Mouse (Mus musculus): ENCODE measurements at regions not wholly inside any gene's neighbourhood (a gene's known extent, or its start where the extent isn't known, plus 50 kb on each side); places are given as distances from the start of the nearest gene placed in this dataset.

GRCm38 (mm10) chr3:80025795-80026194 lies 141.5 kb downstream of the Fam198b start:
- no peak overlapping the region for H3K9ac ChIP-seq (ENCODE audit: low read depth, low read length)
- H3K4me3 ChIP-seq (ENCODE audit: low read depth, low read length) = no peak overlapping the region
- no peak overlapping the region for H3K4me2 ChIP-seq (ENCODE audit: low read depth, low read length)
- H3K4me1 ChIP-seq (ENCODE audit: control insufficient read depth, low read depth, low read length) = no peaks in the 10 kb centered on the region
- H3K27ac ChIP-seq (ENCODE audit: low read length) = no peak overlapping the region
- 67% methylated on average over 1 of the region's 1 CpGs for WGBS (ENCODE audit: insufficient replicate concordance)
- H3K36me3 ChIP-seq (ENCODE audit: control insufficient read depth, insufficient read depth) = no peaks in the 10 kb centered on the region
- no peaks in the 10 kb centered on the region for H3K27me3 ChIP-seq (ENCODE audit: control insufficient read depth, insufficient read depth, low read depth, low read length)
- no peak for ATAC-seq (ENCODE audit: low read depth)
- no peaks in the 10 kb centered on the region for H3K9me3 ChIP-seq (replicated peaks; ENCODE audit: control insufficient read depth, low read length)

DNA sequence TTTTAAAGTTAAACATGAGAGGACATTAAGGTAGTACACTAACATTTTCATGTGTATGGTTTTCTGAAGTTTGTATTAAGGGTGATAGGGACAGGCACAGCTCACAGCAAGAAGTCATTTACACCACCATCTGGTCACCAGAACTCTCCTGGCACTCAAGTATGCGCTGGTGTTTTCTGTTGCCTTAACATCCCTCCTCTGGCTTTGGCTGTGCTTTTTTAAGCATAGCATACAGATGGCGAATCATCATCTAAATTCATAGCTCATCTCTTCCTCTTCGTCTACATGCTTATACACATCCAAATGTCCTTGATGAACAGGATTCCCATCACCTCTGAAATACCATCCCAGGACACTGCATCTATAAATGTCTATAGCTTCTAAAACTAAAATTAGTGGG lies 148.7 kb downstream of the Fam198b start:
- H3K4me1 ChIP-seq (ENCODE audit: control insufficient read depth, low read depth, low read length) = no peaks in the 10 kb centered on the region
- H3K27me3 ChIP-seq (ENCODE audit: control insufficient read depth, insufficient read depth, low read depth, low read length) = no peaks in the 10 kb centered on the region
- H3K36me3 ChIP-seq (ENCODE audit: control insufficient read depth, insufficient read depth) = no peaks in the 10 kb centered on the region
- no peak overlapping the region for H3K9ac ChIP-seq (ENCODE audit: low read depth, low read length)
- no peak overlapping the region for H3K4me3 ChIP-seq (ENCODE audit: low read depth, low read length)
- H3K27ac ChIP-seq (ENCODE audit: low read length) = no peak overlapping the region
- 60% methylated on average over 3 of the region's 3 CpGs for WGBS (ENCODE audit: insufficient replicate concordance)
- no peak overlapping the region for H3K4me2 ChIP-seq (ENCODE audit: low read depth, low read length)
- ATAC-seq (ENCODE audit: low read depth) = no peak
- no peaks in the 10 kb centered on the region for H3K9me3 ChIP-seq (replicated peaks; ENCODE audit: control insufficient read depth, low read length)

DNA sequence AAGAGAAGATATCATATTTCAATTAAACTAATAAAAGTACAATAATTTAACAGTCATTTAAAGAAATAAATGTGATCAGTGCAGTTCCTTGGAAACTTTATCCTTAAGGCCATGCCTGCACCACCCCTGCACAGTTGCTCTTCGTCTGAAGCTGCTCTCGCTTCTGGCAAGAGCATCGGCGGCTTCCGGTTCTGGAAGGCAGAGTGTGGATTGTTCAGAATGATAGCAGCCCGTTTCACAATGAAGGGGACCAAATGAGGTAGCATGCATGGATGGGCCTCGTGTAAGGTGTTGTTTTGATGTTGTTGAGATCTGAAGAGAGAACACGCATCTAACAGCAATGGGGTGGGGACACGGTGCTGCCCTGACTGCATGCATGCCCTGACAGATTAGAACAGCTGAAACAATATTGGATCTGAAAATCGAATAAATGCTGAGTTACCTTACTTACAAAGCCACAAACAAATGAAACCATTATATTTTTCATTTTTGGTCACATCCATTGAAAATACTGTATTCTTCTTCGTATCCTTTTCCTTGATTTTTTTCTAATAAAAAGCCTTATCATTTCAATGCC lies 154.3 kb downstream of the Fam198b start:
- H3K27ac ChIP-seq (ENCODE audit: low read length) = no peak overlapping the region
- no peaks in the 10 kb centered on the region for H3K9me3 ChIP-seq (replicated peaks; ENCODE audit: control insufficient read depth, low read length)
- no peaks in the 10 kb centered on the region for H3K4me1 ChIP-seq (ENCODE audit: control insufficient read depth, low read depth, low read length)
- H3K36me3 ChIP-seq (ENCODE audit: control insufficient read depth, insufficient read depth) = no peaks in the 10 kb centered on the region
- no peak overlapping the region for H3K4me3 ChIP-seq (ENCODE audit: low read depth, low read length)
- no peaks in the 10 kb centered on the region for H3K27me3 ChIP-seq (ENCODE audit: control insufficient read depth, insufficient read depth, low read depth, low read length)
- no peak overlapping the region for H3K4me2 ChIP-seq (ENCODE audit: low read depth, low read length)
- no peak for ATAC-seq (ENCODE audit: low read depth)
- WGBS (ENCODE audit: insufficient replicate concordance) = 57% methylated on average over 11 of the region's 11 CpGs
- no peak overlapping the region for H3K9ac ChIP-seq (ENCODE audit: low read depth, low read length)

DNA sequence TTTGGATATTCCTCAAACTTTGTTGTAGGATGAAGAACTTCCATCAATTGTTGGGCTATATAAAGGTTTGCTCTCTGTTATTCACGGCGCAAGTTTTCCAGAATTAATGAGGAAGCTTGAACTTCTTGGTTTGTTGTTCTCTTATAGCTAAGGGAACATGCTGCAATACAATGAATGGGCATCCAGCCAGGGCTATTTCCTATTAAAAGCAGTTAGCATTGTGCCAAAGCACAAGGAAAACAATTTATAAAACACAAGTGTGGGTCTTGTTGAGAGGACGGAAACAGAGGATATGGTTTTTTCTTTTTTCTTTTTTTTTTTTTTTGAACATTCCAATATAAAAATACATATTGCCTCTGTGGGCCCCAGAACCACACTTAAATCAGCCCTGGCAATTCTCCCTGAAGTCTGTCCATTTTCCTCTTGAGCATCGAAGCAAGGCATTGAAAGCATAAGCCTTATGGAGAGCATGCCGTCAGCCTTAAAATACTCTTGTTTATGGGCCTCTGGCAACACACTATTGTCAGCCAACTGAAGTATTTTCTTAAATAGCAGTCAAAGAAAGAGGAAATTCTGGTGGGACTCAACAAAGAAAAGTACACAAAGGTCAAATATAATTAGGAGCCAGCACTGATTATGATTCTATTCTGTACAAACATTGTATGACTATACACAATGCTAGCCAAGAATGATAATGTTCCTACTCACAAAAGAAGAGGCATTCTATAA lies 158.6 kb downstream of the Fam198b start:
- 65% methylated on average over 5 of the region's 5 CpGs for WGBS (ENCODE audit: insufficient replicate concordance)
- Histone ChIP-seq H3K27me3 (ENCODE audit: control insufficient read depth, insufficient read depth, low read depth, low read length) (no peaks in the 10 kb centered on the region), H3K4me2 (ENCODE audit: low read depth, low read length) (no peak overlapping the region), H3K27ac (ENCODE audit: low read length) (no peak overlapping the region), H3K4me1 (ENCODE audit: control insufficient read depth, low read depth, low read length) (no peaks in the 10 kb centered on the region), H3K4me3 (ENCODE audit: low read depth, low read length) (no peak overlapping the region), H3K36me3 (ENCODE audit: control insufficient read depth, insufficient read depth) (no peaks in the 10 kb centered on the region), H3K9ac (ENCODE audit: low read depth, low read length) (no peak overlapping the region), H3K9me3 (replicated peaks; ENCODE audit: control insufficient read depth, low read length) (no peaks in the 10 kb centered on the region)
- no peak for ATAC-seq (ENCODE audit: low read depth)

DNA sequence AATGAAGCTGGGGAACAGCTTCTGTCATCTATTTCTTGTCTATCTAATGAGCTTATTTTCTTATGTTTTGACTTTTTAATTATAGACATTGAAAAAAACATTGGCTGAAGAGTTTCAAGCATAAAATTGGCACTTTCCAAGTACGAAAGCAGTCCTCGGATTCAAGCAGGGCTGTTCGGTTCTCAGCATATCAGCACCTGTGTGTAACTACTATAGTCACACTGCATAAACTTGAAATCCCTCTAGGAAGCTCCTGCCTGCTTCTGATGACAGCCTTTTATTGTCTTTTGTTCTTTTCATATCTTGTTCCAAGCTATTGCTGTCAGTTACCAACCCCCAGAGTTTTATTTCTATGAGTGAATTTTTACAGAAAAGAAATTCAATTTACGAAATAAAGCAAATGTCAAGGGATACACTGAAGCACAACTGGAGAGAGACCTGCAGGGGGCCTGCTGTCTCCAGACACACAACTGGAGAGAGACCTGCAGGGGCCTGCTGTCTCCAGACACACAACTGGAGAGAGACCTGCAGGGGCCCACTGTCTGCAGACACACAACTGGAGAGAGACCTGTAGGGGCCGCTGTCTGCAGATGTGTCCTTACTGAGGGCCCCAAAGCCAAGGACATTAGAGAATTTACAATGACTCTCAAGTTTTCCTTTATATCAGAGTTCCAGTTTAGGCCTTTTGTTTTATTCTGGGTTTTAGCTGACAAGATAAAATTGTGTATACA lies 165.3 kb downstream of the Fam198b start:
- H3K4me2 ChIP-seq (ENCODE audit: low read depth, low read length) = no peak overlapping the region
- H3K27ac ChIP-seq (ENCODE audit: low read length) = no peak overlapping the region
- no peaks in the 10 kb centered on the region for H3K4me1 ChIP-seq (ENCODE audit: control insufficient read depth, low read depth, low read length)
- no peak overlapping the region for H3K9ac ChIP-seq (ENCODE audit: low read depth, low read length)
- no peak overlapping the region for H3K4me3 ChIP-seq (ENCODE audit: low read depth, low read length)
- H3K27me3 ChIP-seq (ENCODE audit: control insufficient read depth, insufficient read depth, low read depth, low read length) = no peaks in the 10 kb centered on the region
- 73% methylated on average over 5 of the region's 5 CpGs for WGBS (ENCODE audit: insufficient replicate concordance)
- no peaks in the 10 kb centered on the region for H3K36me3 ChIP-seq (ENCODE audit: control insufficient read depth, insufficient read depth)
- ATAC-seq (ENCODE audit: low read depth) = no peak
- no peaks in the 10 kb centered on the region for H3K9me3 ChIP-seq (replicated peaks; ENCODE audit: control insufficient read depth, low read length)

- Histone ChIP-seq H3K9me3 (replicated peaks; ENCODE audit: control insufficient read depth, low read length) (no peaks in the 10 kb centered on the region), H3K4me2 (ENCODE audit: low read depth, low read length) (no peak overlapping the region), H3K4me1 (ENCODE audit: control insufficient read depth, low read depth, low read length) (no peaks in the 10 kb centered on the region), H3K36me3 (ENCODE audit: control insufficient read depth, insufficient read depth) (no peaks in the 10 kb centered on the region), H3K27ac (ENCODE audit: low read length) (no peak overlapping the region), H3K4me3 (ENCODE audit: low read depth, low read length) (no peak overlapping the region), H3K9ac (ENCODE audit: low read depth, low read length) (no peak overlapping the region), H3K27me3 (ENCODE audit: control insufficient read depth, insufficient read depth, low read depth, low read length) (no peaks in the 10 kb centered on the region)
- 46% methylated on average over 4 of the region's 4 CpGs for WGBS (ENCODE audit: insufficient replicate concordance)
- ATAC-seq (ENCODE audit: low read depth) = no peak
Measured at GRCm38 (mm10) chr3:80050920-80051319, 166.6 kb downstream of the Fam198b start.

DNA sequence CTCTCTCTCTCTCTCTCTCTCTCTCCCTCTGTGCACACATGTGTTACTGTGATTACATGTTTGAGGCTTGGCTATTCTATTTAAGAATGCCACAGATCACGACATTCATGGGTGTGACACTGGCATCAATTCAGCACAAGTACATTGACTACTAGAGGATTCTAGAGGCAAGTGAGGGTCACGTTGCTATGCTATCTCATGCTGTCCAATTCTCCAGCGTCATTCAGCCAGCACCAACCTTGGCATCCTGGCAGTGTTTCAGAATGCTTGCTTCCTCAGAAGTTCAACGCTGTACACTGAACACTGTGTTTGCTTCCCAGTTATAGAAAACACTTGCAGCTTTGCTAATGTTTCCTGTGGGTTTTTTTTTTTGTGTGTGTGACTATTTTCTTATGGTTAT lies 167.6 kb downstream of the Fam198b start:
- H3K4me3 ChIP-seq (ENCODE audit: low read depth, low read length) = no peak overlapping the region
- no peak for ATAC-seq (ENCODE audit: low read depth)
- no peaks in the 10 kb centered on the region for H3K9me3 ChIP-seq (replicated peaks; ENCODE audit: control insufficient read depth, low read length)
- no peak overlapping the region for H3K27ac ChIP-seq (ENCODE audit: low read length)
- H3K27me3 ChIP-seq (ENCODE audit: control insufficient read depth, insufficient read depth, low read depth, low read length) = no peaks in the 10 kb centered on the region
- 22% methylated on average over 4 of the region's 4 CpGs for WGBS (ENCODE audit: insufficient replicate concordance)
- H3K4me1 ChIP-seq (ENCODE audit: control insufficient read depth, low read depth, low read length) = no peaks in the 10 kb centered on the region
- H3K36me3 ChIP-seq (ENCODE audit: control insufficient read depth, insufficient read depth) = no peaks in the 10 kb centered on the region
- no peak overlapping the region for H3K4me2 ChIP-seq (ENCODE audit: low read depth, low read length)
- no peak overlapping the region for H3K9ac ChIP-seq (ENCODE audit: low read depth, low read length)

DNA sequence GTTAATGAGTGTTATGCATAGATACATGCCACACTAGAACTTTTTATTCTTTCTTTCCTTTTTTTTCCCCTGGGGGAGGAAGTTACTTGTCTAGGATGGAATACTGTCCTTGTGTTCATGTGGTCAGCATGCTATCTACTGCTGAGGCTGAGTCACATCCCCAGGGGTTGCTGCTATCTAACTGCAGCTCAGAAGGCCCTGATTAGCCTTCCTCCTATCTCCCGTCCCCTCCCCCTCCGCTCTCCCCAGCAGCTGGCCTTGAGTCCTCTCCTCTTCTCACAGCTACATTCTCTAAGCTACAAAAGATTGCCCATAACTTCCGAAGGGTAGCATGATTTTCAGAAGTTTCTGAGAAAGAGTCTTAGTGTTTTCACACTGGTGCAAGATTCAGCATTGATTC lies 168.5 kb downstream of the Fam198b start:
- Histone ChIP-seq H3K4me3 (ENCODE audit: low read depth, low read length) (no peak overlapping the region), H3K4me2 (ENCODE audit: low read depth, low read length) (no peak overlapping the region), H3K4me1 (ENCODE audit: control insufficient read depth, low read depth, low read length) (no peaks in the 10 kb centered on the region), H3K9me3 (replicated peaks; ENCODE audit: control insufficient read depth, low read length) (no peaks in the 10 kb centered on the region), H3K9ac (ENCODE audit: low read depth, low read length) (no peak overlapping the region), H3K36me3 (ENCODE audit: control insufficient read depth, insufficient read depth) (no peaks in the 10 kb centered on the region), H3K27ac (ENCODE audit: low read length) (no peak overlapping the region), H3K27me3 (ENCODE audit: control insufficient read depth, insufficient read depth, low read depth, low read length) (no peaks in the 10 kb centered on the region)
- WGBS (ENCODE audit: insufficient replicate concordance) = 6% methylated on average over 3 of the region's 3 CpGs
- peak; percentile 43; the same call in 1 of the 2 replicates for ATAC-seq (ENCODE audit: low read depth)

- Histone ChIP-seq H3K4me2 (ENCODE audit: low read depth, low read length) (no peak overlapping the region), H3K9me3 (replicated peaks; ENCODE audit: control insufficient read depth, low read length) (no peaks in the 10 kb centered on the region), H3K27ac (ENCODE audit: low read length) (no peak overlapping the region), H3K9ac (ENCODE audit: low read depth, low read length) (no peak overlapping the region), H3K4me1 (ENCODE audit: control insufficient read depth, low read depth, low read length) (no peaks in the 10 kb centered on the region), H3K27me3 (ENCODE audit: control insufficient read depth, insufficient read depth, low read depth, low read length) (no peaks in the 10 kb centered on the region), H3K36me3 (ENCODE audit: control insufficient read depth, insufficient read depth) (no peaks in the 10 kb centered on the region), H3K4me3 (ENCODE audit: low read depth, low read length) (no peak overlapping the region)
- WGBS (ENCODE audit: insufficient replicate concordance) = 69% methylated on average over 2 of the region's 2 CpGs
- no peak for ATAC-seq (ENCODE audit: low read depth)
Measured at GRCm38 (mm10) chr3:80053435-80053834, 169.1 kb downstream of the Fam198b start.
